Mouse (Mus musculus): ENCODE measurements at regions not wholly inside any gene's neighbourhood (a gene's known extent, or its start where the extent isn't known, plus 50 kb on each side); places are given as distances from the start of the nearest gene placed in this dataset.

DNA sequence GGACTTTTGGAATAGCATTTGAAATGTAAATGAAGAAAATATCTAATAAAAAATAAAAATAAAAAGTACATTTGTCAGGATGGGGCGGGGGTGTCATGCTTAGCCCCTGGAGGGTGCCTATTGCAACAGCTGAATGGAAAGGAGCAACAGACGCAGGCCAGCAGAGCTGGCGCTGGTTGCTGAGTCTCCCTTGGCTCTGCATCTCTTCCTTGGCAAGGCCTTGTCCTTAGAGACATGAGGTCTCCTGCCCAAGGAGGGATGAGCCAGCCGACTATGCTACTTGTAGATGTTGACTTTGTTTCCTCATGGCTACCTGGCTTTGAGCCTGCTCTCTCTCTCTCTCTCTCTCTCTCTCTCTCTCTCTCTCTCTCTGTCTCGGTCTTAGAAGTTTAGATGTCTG lies 166.4 kb downstream of the Opa1 start:
- TF ChIP-seq CTCF (IDR thresholded peaks at IDR 0.05): no peak
- TF ChIP-seq EP300 (IDR thresholded peaks at IDR 0.05): no peak
